ENCODE assay signal across 11 mouse cellular contexts in genomic region chr12:33345773-33346435, GRCm38 (mm10). TPM values are rescaled to one million over a fixed set of nuclear protein-coding genes. Genes with fewer than 3 reads are reported as not detected.
DNase-seq lines count a peak whose midpoint lies in the region; ATAC-seq and TF ChIP-seq lines count a peak whose summit lies in the region.
"Had no signal": no experiment of that assay in that cellular context is flagged by ENCODE, and none has a peak within 500 bp of the region (broad histone marks: within the 10 kb centered on the region; RNA-seq: fewer than 3 reads in every experiment).

No protein-coding gene starts in this region.

- peak overlapping the region; percentile 57 for H3K4me2 ChIP-seq in embryonic facial prominence, embryonic 13.5 days
- H3K4me2 ChIP-seq in limb, embryonic 14.5 days (replicated peaks; ENCODE audit: low read depth, low read length, severe bottlenecking), result peak overlapping the region; percentile 31

- peaks cover 16% of the 10 kb centered on the region for H3K36me3 ChIP-seq in heart, embryonic 10.5 days
- H3K36me3 ChIP-seq in heart, adult 2 months (ENCODE audit: control insufficient read depth, insufficient read depth, low read length), result no peaks in the 10 kb centered on the region
- H3K36me3 ChIP-seq in ES-Bruce4 (ENCODE audit: control insufficient read depth, insufficient read depth, low read length, poor library complexity, severe bottlenecking), result no peaks in the 10 kb centered on the region
- peaks cover 15% of the 10 kb centered on the region for H3K36me3 ChIP-seq in embryonic facial prominence, embryonic 13.5 days
- H3K36me3 ChIP-seq in limb, embryonic 14.5 days (ENCODE audit: control insufficient read depth, insufficient read depth, low read length), result no peaks in the 10 kb centered on the region

- DNase-seq in heart, embryonic 10.5 days (ENCODE audit: low spot score), result peak; percentile 80
- DNase-seq in heart, adult 2 months, result no peak
- DNase-seq in limb, embryonic 14.5 days (ENCODE audit: low spot score), result peak; percentile 15
- DNase-seq in left cerebral cortex, adult 9 months (ENCODE audit: low spot score in 2 of 2), result no peak
- DNase-seq in yolk sac, embryonic 10.5 days (ENCODE audit: low spot score), result no peak
- DNase-seq in thymus, adult 18-20 months, result no peak
- DNase-seq: kidney, adult 18-20 months; liver, embryonic 13.5 days had no signal

- H3K79me2 ChIP-seq in heart, adult 2 months (replicated peaks; ENCODE audit: control insufficient read depth, insufficient read depth, low read length), result no peaks in the 10 kb centered on the region

- no peak overlapping the region for H3K9ac ChIP-seq in heart, adult 2 months (ENCODE audit: low read depth, low read length)
- peak overlapping the region; percentile 6; the same call in 1 of the 2 replicates for H3K9ac ChIP-seq in ES-Bruce4 (ENCODE audit: low read depth, poor library complexity, severe bottlenecking)
- H3K9ac ChIP-seq in embryonic facial prominence, embryonic 13.5 days, result no peak overlapping the region
- no peak overlapping the region for H3K9ac ChIP-seq in limb, embryonic 14.5 days (ENCODE audit: low read depth, low read length, severe bottlenecking)
- H3K9ac ChIP-seq: liver, embryonic 13.5 days had no signal

- peak overlapping the region; percentile 46 for H3K4me3 ChIP-seq in heart, embryonic 10.5 days
- no peak overlapping the region for H3K4me3 ChIP-seq in heart, adult 2 months
- H3K4me3 ChIP-seq in ES-Bruce4 (ENCODE audit: low read depth, low read length), result peak overlapping the region; percentile 25
- H3K4me3 ChIP-seq in embryonic facial prominence, embryonic 13.5 days, result no peak overlapping the region
- H3K4me3 ChIP-seq in limb, embryonic 14.5 days (replicated peaks; ENCODE audit: low read length), result no peak overlapping the region
- H3K4me3 ChIP-seq: liver, embryonic 13.5 days; megakaryocyte, embryonic 14.5 days had no signal

- 14% methylated on average over 23 of the region's 23 CpGs for WGBS in heart, embryonic 10.5 days
- WGBS in heart, adult 2 months, result 59% methylated on average over 23 of the region's 23 CpGs
- WGBS in embryonic facial prominence, embryonic 13.5 days, result 19% methylated on average over 23 of the region's 23 CpGs
- WGBS in limb, embryonic 14.5 days, result 13% methylated on average over 23 of the region's 23 CpGs

- no peak for TF ChIP-seq CTCF in heart, adult 2 months (IDR thresholded peaks at IDR 0.05)
- TF ChIP-seq CTCF in ES-Bruce4 (IDR thresholded peaks at IDR 0.05; ENCODE audit: low read depth, low read length), result no peak

- peaks cover 12% of the 10 kb centered on the region; the same call in 1 of the 2 replicates for H3K27me3 ChIP-seq in heart, embryonic 10.5 days (ENCODE audit: insufficient read depth, poor library complexity, severe bottlenecking)
- no peaks in the 10 kb centered on the region for H3K27me3 ChIP-seq in heart, adult 2 months (ENCODE audit: control insufficient read depth, insufficient read depth, low read length)
- no peaks in the 10 kb centered on the region for H3K27me3 ChIP-seq in ES-Bruce4 (ENCODE audit: control insufficient read depth, insufficient read depth, low read length, poor library complexity, severe bottlenecking)
- H3K27me3 ChIP-seq in embryonic facial prominence, embryonic 13.5 days, result 0 out of 2 replicates have a peak, but pooled peaks cover 4% of the 10 kb centered on the region
- no peaks in the 10 kb centered on the region for H3K27me3 ChIP-seq in limb, embryonic 14.5 days (ENCODE audit: control insufficient read depth, insufficient read depth, low read length)
- H3K27me3 ChIP-seq: liver, embryonic 13.5 days; megakaryocyte, embryonic 14.5 days had no signal

- 0 out of 2 replicates have a peak, but pooled peaks have one; percentile 32 for ATAC-seq in embryonic facial prominence, embryonic 13.5 days (ENCODE audit: insufficient number of reproducible peaks, insufficient read depth, low FRiP score, low TSS enrichment, low read depth)
- 0 out of 2 replicates have a peak, but pooled peaks have one; percentile 34 for ATAC-seq in limb, embryonic 14.5 days (ENCODE audit: low FRiP score, low read depth)

- H3K4me1 ChIP-seq in heart, embryonic 10.5 days, result peaks cover 42% of the 10 kb centered on the region
- H3K4me1 ChIP-seq in heart, adult 2 months (ENCODE audit: control insufficient read depth, insufficient read depth, low read length), result no peaks in the 10 kb centered on the region
- H3K4me1 ChIP-seq in ES-Bruce4 (ENCODE audit: control insufficient read depth, insufficient read depth, low read length), result no peaks in the 10 kb centered on the region
- H3K4me1 ChIP-seq in embryonic facial prominence, embryonic 13.5 days, result peaks cover 26% of the 10 kb centered on the region
- H3K4me1 ChIP-seq in limb, embryonic 14.5 days (ENCODE audit: control insufficient read depth, insufficient read depth, low read length), result peaks cover 23% of the 10 kb centered on the region

- H3K27ac ChIP-seq in heart, embryonic 10.5 days, result peak overlapping the region; percentile 72
- no peak overlapping the region for H3K27ac ChIP-seq in heart, adult 2 months
- H3K27ac ChIP-seq in ES-Bruce4 (ENCODE audit: insufficient read depth, low read length), result peak overlapping the region; percentile 15; the same call in 1 of the 2 replicates
- no peak overlapping the region for H3K27ac ChIP-seq in embryonic facial prominence, embryonic 13.5 days
- no peak overlapping the region for H3K27ac ChIP-seq in limb, embryonic 14.5 days (replicated peaks; ENCODE audit: low read depth, low read length)
- H3K27ac ChIP-seq: liver, embryonic 13.5 days had no signal

- H3K9me3 ChIP-seq in heart, embryonic 10.5 days, result no peaks in the 10 kb centered on the region; the same call in 1 of the 2 replicates
- no peaks in the 10 kb centered on the region for H3K9me3 ChIP-seq in ES-Bruce4 (replicated peaks; ENCODE audit: control insufficient read depth, insufficient read depth, low read length, poor library complexity, severe bottlenecking)
- 0 out of 2 replicates have a peak, but pooled peaks cover 3% of the 10 kb centered on the region for H3K9me3 ChIP-seq in embryonic facial prominence, embryonic 13.5 days
- no peaks in the 10 kb centered on the region for H3K9me3 ChIP-seq in limb, embryonic 14.5 days (ENCODE audit: control insufficient read depth, low read length)
- H3K9me3 ChIP-seq: liver, embryonic 13.5 days had no signal

- intact Hi-C loops in heart, adult 2 months (cut with DNase I), result no loop called here

- no peak for TF ChIP-seq EP300 in heart, adult 2 months (IDR thresholded peaks at IDR 0.05; ENCODE audit: insufficient read depth, low read depth, low read length)
- TF ChIP-seq EP300 in ES-Bruce4 (IDR thresholded peaks at IDR 0.05; ENCODE audit: insufficient read depth, low read depth, low read length), result peak; percentile 73

- TF ChIP-seq POLR2A in heart, adult 2 months (IDR thresholded peaks at IDR 0.05; ENCODE audit: insufficient read depth, low read depth, low read length), result no peak
- no peak for TF ChIP-seq POLR2A in ES-Bruce4 (IDR thresholded peaks at IDR 0.05; ENCODE audit: insufficient read depth, low read length)
- no peak for TF ChIP-seq POLR2A in limb, embryonic 14.5 days (IDR thresholded peaks at IDR 0.05; ENCODE audit: borderline replicate concordance, extremely low read depth, insufficient read depth, insufficient read length)

RNA-seq across cellular contexts. Expression of gene Efcab10, which starts 48.8 kb away (rescaled TPM):
- polyA plus RNA-seq in heart, embryonic 10.5 days (2016; fragmentation: Nextera tagmentation; extraction: Ambion mirVana), result 0.34 TPM in 1 of 2 replicates, not detected in the other
- total RNA-seq in heart, adult 2 months (2021), result not detected
- polyA plus RNA-seq in heart, adult 2 months (2012; rRNA removed), result 0.37 TPM in 1 of 2 replicates, not detected in the other
- polyA plus RNA-seq in ES-Bruce4 (2011; ENCODE audit: insufficient read depth, insufficient read length, low read depth, missing spikeins), result 2.1 and 4.7 TPM in 2 replicates
- polyA plus RNA-seq in embryonic facial prominence, embryonic 13.5 days (2015; fragmentation: Nextera tagmentation; extraction: Ambion mirVana), result 0.56 and 0.87 TPM in 2 replicates
- polyA plus RNA-seq in limb, embryonic 14.5 days (2012; rRNA removed), result 0.15 TPM in 1 of 2 replicates, not detected in the other
- polyA plus RNA-seq in limb, embryonic 14.5 days (2014; fragmentation: Nextera tagmentation; extraction: Ambion mirVana), result 0.32 TPM in 1 of 2 replicates, not detected in the other
- polyA plus RNA-seq: liver, embryonic 13.5 days had no signal

Comparison
In these comparisons a context has a peak if more than half of its experiments do, and no peak if none do; other contexts are left out.
1. DNase-seq: peak in heart, embryonic 10.5 days (single experiment) and limb, embryonic 14.5 days (single experiment); none in heart, adult 2 months (0 of 2), left cerebral cortex, adult 9 months (0 of 2), yolk sac, embryonic 10.5 days (single experiment) and thymus, adult 18-20 months (0 of 2).
2. H3K27ac ChIP-seq: peak in heart, embryonic 10.5 days (single experiment) and ES-Bruce4 (single experiment); none in heart, adult 2 months (single experiment), embryonic facial prominence, embryonic 13.5 days (single experiment) and limb, embryonic 14.5 days (single experiment).
3. H3K4me3 ChIP-seq: peak in heart, embryonic 10.5 days (single experiment) and ES-Bruce4 (single experiment); none in heart, adult 2 months (single experiment), embryonic facial prominence, embryonic 13.5 days (single experiment) and limb, embryonic 14.5 days (single experiment).